In the genomic region with DNA sequence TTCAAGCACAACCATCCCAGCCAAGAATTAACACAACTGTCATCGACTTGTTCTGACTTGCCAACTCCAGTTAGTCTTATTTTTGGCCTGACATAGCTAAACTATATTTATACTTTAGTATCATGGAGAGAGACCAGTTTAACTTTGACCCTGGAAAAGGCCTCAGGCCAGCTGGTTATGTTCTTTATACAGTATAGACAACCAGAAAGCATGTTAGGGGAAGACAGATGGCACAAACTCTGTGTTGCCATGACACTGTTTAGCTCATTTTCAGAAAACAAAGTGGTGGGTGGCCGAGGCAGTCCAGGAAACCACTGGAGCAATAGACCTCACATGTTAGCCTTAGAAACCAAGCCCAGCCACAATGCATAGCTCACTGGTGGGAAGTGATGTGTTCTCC, we compare ENCODE assay signal across 12 mouse cellular contexts.
DNase-seq lines count a peak whose midpoint lies in the region; ATAC-seq and TF ChIP-seq lines count a peak whose summit lies in the region.
"Had no signal": no experiment of that assay in that cellular context is flagged by ENCODE, and none has a peak within 500 bp of the region (broad histone marks: within the 10 kb centered on the region; RNA-seq: fewer than 3 reads in every experiment).

No protein-coding gene starts in this region.

- 18% methylated on average over 2 of the region's 2 CpGs for WGBS in heart, adult 2 months
- WGBS in heart, embryonic 11.5 days (ENCODE audit: insufficient replicate concordance) = 55% methylated on average over 2 of the region's 2 CpGs
- WGBS in heart, embryonic 13.5 days = 34% methylated on average over 2 of the region's 2 CpGs
- 62% methylated on average over 2 of the region's 2 CpGs for WGBS in limb, embryonic 14.5 days

- H3K9me3 ChIP-seq in heart, embryonic 11.5 days (replicated peaks; ENCODE audit: control insufficient read depth, low read length) = no peaks in the 10 kb centered on the region
- no peaks in the 10 kb centered on the region for H3K9me3 ChIP-seq in heart, embryonic 13.5 days
- no peaks in the 10 kb centered on the region for H3K9me3 ChIP-seq in limb, embryonic 14.5 days (ENCODE audit: control insufficient read depth, low read length)
- H3K9me3 ChIP-seq: embryonic facial prominence, embryonic 13.5 days; midbrain, embryonic 12.5 days had no signal

- no peaks in the 10 kb centered on the region; the same call in 1 of the 2 replicates for H3K36me3 ChIP-seq in heart, adult 2 months (ENCODE audit: control insufficient read depth, insufficient read depth, low read length)
- no peaks in the 10 kb centered on the region for H3K36me3 ChIP-seq in heart, embryonic 11.5 days (ENCODE audit: control insufficient read depth, insufficient read depth, low read length)
- H3K36me3 ChIP-seq in heart, embryonic 13.5 days = peaks cover 13% of the 10 kb centered on the region
- no peaks in the 10 kb centered on the region; the same call in 1 of the 2 replicates for H3K36me3 ChIP-seq in limb, embryonic 14.5 days (ENCODE audit: control insufficient read depth, insufficient read depth, low read length)
- H3K36me3 ChIP-seq: midbrain, embryonic 12.5 days had no signal

- peak overlapping the region; percentile 67 for H3K27ac ChIP-seq in heart, adult 2 months
- H3K27ac ChIP-seq in heart, embryonic 11.5 days (ENCODE audit: low read depth, low read length) = no peak overlapping the region
- peak overlapping the region; percentile 73 for H3K27ac ChIP-seq in heart, embryonic 13.5 days (replicated peaks)
- no peak overlapping the region for H3K27ac ChIP-seq in limb, embryonic 14.5 days (replicated peaks; ENCODE audit: low read depth, low read length)
- H3K27ac ChIP-seq: midbrain, embryonic 12.5 days had no signal

- no peaks in the 10 kb centered on the region for H3K27me3 ChIP-seq in heart, adult 2 months (ENCODE audit: control insufficient read depth, insufficient read depth, low read length)
- no peaks in the 10 kb centered on the region for H3K27me3 ChIP-seq in heart, embryonic 11.5 days (ENCODE audit: control insufficient read depth, insufficient read depth, low read length)
- H3K27me3 ChIP-seq in heart, embryonic 13.5 days (replicated peaks) = no peaks in the 10 kb centered on the region
- no peaks in the 10 kb centered on the region for H3K27me3 ChIP-seq in limb, embryonic 14.5 days (ENCODE audit: control insufficient read depth, insufficient read depth, low read length)
- H3K27me3 ChIP-seq: embryonic facial prominence, embryonic 13.5 days; midbrain, embryonic 12.5 days had no signal

- no peak for TF ChIP-seq CTCF in heart, adult 2 months (IDR thresholded peaks at IDR 0.05)

- H3K4me3 ChIP-seq in heart, adult 2 months = no peak overlapping the region
- H3K4me3 ChIP-seq in heart, embryonic 11.5 days (ENCODE audit: low read depth, low read length) = no peak overlapping the region
- no peak overlapping the region for H3K4me3 ChIP-seq in heart, embryonic 13.5 days
- no peak overlapping the region for H3K4me3 ChIP-seq in limb, embryonic 14.5 days (replicated peaks; ENCODE audit: low read length)
- H3K4me3 ChIP-seq: embryonic facial prominence, embryonic 13.5 days; midbrain, embryonic 12.5 days had no signal

- H3K79me2 ChIP-seq in heart, adult 2 months (replicated peaks; ENCODE audit: control insufficient read depth, insufficient read depth, low read length) = no peaks in the 10 kb centered on the region

- peaks cover 5% of the 10 kb centered on the region for H3K4me1 ChIP-seq in heart, adult 2 months (ENCODE audit: control insufficient read depth, insufficient read depth, low read length)
- 0 out of 2 replicates have a peak, but pooled peaks cover 7% of the 10 kb centered on the region for H3K4me1 ChIP-seq in heart, embryonic 11.5 days (ENCODE audit: control insufficient read depth, insufficient read depth, low read length)
- peaks cover 36% of the 10 kb centered on the region for H3K4me1 ChIP-seq in heart, embryonic 13.5 days
- H3K4me1 ChIP-seq in limb, embryonic 14.5 days (ENCODE audit: control insufficient read depth, insufficient read depth, low read length) = peaks cover 9% of the 10 kb centered on the region; the same call in 1 of the 2 replicates
- H3K4me1 ChIP-seq: midbrain, embryonic 12.5 days had no signal

- ATAC-seq in heart, embryonic 11.5 days (replicated peaks; ENCODE audit: insufficient number of reproducible peaks, low FRiP score, low TSS enrichment) = no peak
- ATAC-seq in heart, embryonic 13.5 days (ENCODE audit: extremely low read depth, insufficient number of reproducible peaks, low FRiP score, low TSS enrichment) = peak; percentile 54; the same call in 1 of the 2 replicates
- peak; percentile 78 for ATAC-seq in limb, embryonic 14.5 days (ENCODE audit: low FRiP score, low read depth)
- no peak for ATAC-seq in cerebellum, adult (ENCODE audit: insufficient number of reproducible peaks, low FRiP score, low TSS enrichment)
- ATAC-seq: inflammation-experienced regulatory T-cells, adult 6 months had no signal

- no peak for TF ChIP-seq POLR2A in heart, adult 2 months (IDR thresholded peaks at IDR 0.05; ENCODE audit: insufficient read depth, low read depth, low read length)
- no peak for TF ChIP-seq POLR2A in limb, embryonic 14.5 days (IDR thresholded peaks at IDR 0.05; ENCODE audit: borderline replicate concordance, extremely low read depth, insufficient read depth, insufficient read length)

- H3K4me2 ChIP-seq in heart, embryonic 11.5 days = no peak overlapping the region
- H3K4me2 ChIP-seq in heart, embryonic 13.5 days = no peak overlapping the region
- H3K4me2 ChIP-seq in limb, embryonic 14.5 days (replicated peaks; ENCODE audit: low read depth, low read length, severe bottlenecking) = no peak overlapping the region
- H3K4me2 ChIP-seq: embryonic facial prominence, embryonic 13.5 days; midbrain, embryonic 12.5 days had no signal

- TF ChIP-seq EP300 in heart, adult 2 months (IDR thresholded peaks at IDR 0.05; ENCODE audit: insufficient read depth, low read depth, low read length) = no peak

- DNase-seq in heart, adult 2 months = peak; percentile 22 to 29
- DNase-seq in 3T3-L1 (ENCODE audit: low read depth, low spot score) = peak; percentile 13
- peak; percentile 38 for DNase-seq in limb, embryonic 14.5 days (ENCODE audit: low spot score)
- no peak for DNase-seq in spleen, postnatal 10 days (ENCODE audit: low spot score in 2 of 2)
- DNase-seq in cerebellum, adult 11 months = no peak
- DNase-seq: adrenal gland, postnatal 25 days had no signal

- intact Hi-C loops in heart, adult 2 months (cut with DNase I) = loop anchor here (5.0 to 10.0 kb wide), 2 partner anchors 34 to 198 kb away; no protein-coding TSS in a partner anchor

- no peak overlapping the region for H3K9ac ChIP-seq in heart, adult 2 months (ENCODE audit: low read depth, low read length)
- no peak overlapping the region for H3K9ac ChIP-seq in heart, embryonic 11.5 days (ENCODE audit: low read depth, low read length)
- no peak overlapping the region for H3K9ac ChIP-seq in heart, embryonic 13.5 days
- H3K9ac ChIP-seq in limb, embryonic 14.5 days (ENCODE audit: low read depth, low read length, severe bottlenecking) = no peak overlapping the region
- H3K9ac ChIP-seq: embryonic facial prominence, embryonic 13.5 days; midbrain, embryonic 12.5 days had no signal

Comparison
In these comparisons a context has a peak if more than half of its experiments do, and no peak if none do; other contexts are left out.
1. H3K27ac ChIP-seq: peak in heart, adult 2 months (single experiment) and heart, embryonic 13.5 days (single experiment); none in heart, embryonic 11.5 days (single experiment) and limb, embryonic 14.5 days (single experiment).
2. ATAC-seq: peak in heart, embryonic 13.5 days (single experiment) and limb, embryonic 14.5 days (single experiment); none in heart, embryonic 11.5 days (single experiment) and cerebellum, adult (single experiment).
3. DNase-seq: peak in heart, adult 2 months (2 of 2), 3T3-L1 (single experiment) and limb, embryonic 14.5 days (single experiment); none in spleen, postnatal 10 days (0 of 2) and cerebellum, adult 11 months (single experiment).